Mouse (Mus musculus): ENCODE data around the gene Epor.

Gene Epor

GRCm38 (mm10) chr9:21936692-21937570 is 26.4 kb downstream of the Epor start, which contains the start of gene Plppr2:
TSS of gene Plppr2 (plus strand) at chr9:21937033.
- peak; percentile 91 for DNase-seq (ENCODE audit: low spot score)

GRCm38 (mm10) chr9:21935466-21936131 is 27.7 kb downstream of the Epor start:
- no peak for DNase-seq (ENCODE audit: low spot score)

DNA sequence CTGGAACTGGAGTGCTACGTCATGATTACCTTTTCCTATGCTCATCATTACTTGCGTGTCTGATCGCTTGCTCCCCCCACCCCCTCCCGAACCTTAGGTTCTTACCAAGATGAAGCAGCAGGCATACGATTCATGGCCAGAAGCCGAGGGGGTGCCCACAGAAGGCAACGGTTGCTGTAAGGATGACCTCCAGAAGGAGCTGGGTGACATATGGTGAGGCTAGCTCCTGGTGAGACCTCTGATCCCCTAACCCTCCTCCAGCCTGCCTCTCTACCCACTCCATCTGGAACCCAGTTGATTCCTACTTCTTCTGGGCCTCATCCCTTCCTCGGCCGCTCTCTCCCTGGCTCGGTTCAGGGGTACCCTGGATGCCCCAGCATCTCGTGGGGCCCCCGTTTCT is 29.3 kb downstream of the Epor start:
- DNase-seq (ENCODE audit: low spot score) = no peak

DNA sequence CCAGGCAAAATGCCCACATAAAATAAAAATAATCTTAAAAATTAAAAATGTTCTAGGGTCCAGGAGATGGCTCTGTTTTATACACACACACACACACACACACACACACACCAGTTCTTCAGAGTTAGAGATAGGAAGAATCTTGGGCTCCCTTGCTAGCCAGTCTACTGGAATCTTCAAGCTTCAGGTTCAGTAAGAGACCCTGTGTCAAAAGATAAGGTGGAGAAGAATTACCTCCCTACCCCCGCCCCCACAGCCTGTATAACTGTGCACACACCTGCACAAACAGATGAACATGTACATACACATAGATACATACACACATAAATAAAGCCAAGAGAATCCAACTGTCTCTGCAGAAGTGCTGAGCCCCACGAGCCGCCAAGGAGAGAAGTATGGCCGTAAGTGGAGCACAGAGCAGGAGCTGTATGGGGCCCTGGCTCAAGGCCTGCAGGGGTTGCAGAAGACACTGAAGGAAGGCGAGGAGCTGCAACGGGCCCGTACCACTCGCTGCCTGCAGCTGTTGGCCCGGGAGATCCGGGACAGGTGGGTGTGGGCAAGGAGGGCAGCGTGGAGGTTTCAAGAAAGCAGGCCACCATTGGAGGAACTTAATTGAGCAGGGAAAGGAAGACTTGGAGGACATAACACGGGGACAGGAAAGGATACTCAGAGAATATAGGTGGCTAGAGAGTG is 30.7 kb downstream of the Epor start:
- no peak for DNase-seq (ENCODE audit: low spot score)

DNA sequence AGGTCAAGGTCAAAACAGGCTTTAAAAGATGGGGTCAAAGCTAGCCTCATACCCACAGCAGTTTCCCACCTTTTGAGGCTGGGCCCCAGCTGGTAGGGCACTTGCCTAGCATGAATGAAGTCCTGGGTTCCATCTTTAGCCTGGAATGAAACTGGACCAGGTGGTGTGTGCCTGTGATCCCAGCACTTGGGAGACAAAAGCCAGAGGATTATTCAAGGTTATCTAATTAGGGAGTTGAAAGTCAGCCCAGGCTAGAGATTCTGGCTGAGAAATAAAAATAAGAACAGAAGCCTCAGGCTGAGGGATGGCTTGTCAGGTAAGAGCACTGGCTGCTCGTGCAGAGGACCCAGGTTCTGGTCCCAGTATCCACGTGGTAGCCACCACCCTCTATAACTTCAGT is 31.3 kb downstream of the Epor start:
- no peak for DNase-seq (ENCODE audit: low spot score)

DNA sequence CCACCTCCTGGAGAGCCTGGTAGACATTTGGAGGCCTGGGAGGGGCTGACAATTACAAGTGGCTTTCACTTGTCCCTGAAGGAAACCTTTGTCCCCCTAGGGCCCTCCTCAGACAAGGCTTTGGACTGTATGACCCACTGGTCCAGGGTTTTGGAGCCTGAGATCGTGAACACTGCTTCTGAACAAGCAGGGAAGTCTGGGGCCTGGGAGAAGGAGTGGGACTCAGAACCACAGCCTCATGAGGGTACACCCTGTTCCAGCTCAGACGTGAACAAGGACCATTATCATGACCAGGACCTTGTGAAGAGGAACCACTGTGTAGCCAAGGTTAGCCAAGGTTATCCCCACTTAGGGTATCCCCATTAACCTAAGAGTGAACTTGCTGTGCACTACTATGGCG is 34.1 kb downstream of the Epor start:
- no peak for DNase-seq (ENCODE audit: low spot score)

DNA sequence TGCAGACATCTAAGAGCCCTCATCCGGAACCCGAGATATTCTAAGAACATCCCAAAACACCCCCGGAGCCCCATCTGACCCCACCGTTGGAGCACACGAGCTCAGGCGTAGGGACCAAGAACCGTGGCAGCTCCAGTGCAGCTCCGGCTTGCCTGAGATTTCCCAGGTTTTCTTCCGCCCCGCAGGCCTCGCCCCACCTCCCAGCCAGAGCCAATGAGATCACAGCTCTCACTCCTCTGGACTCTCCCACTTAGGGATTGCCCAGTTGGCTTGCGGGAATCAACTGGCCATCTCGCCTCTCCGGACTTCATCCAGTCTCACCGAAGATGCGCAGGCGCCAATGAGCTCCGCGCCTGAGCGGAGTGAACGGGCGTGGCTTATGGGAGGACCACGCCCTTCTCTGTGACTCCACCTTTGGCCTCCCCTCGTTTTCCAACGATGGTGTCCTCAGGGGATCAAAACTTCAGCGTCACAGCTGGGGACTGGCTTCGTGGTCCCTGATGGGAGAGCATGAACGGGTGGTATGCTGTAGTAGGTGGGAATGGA is 36.0 kb downstream of the Epor start, which contains the start of the genes Ccdc159 and Tmem205:
Gene Ccdc159, plus strand, starts transcription at position 264 of the 546 bp plus-strand sequence.
Gene Tmem205, minus strand, starts transcription at position 349 of the 546 bp plus-strand sequence.
- peak; percentile 79 for DNase-seq (ENCODE audit: low spot score)

GRCm38 (mm10) chr9:21926784-21927183 is 36.5 kb downstream of the Epor start:
- DNase-seq (ENCODE audit: low spot score) = no peak

- DNase-seq (ENCODE audit: low spot score) = no peak
Observed at GRCm38 (mm10) chr9:21926155-21926554, 37.2 kb downstream of the Epor start.

GRCm38 (mm10) chr9:21925506-21925905 is 37.8 kb downstream of the Epor start:
- no peak for DNase-seq (ENCODE audit: low spot score)

DNA sequence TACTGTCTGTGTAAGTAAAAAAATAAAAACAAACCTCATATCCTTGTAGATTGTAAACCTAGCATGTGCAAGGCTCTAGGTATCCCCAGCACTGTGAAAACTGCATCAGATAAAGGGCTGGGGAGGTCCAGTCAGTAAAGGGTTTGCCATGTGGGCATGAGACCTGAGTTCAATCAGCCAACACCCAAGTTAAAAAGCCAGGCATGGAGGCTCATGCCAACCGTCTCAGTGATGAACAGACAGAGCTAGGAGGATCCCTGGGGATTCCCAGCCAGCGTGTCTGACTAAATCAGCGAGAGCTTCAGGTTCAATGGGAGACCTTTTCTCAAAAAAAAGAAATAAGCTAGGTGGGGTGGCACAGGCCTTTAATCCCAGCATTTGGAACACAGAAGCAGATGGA is 38.3 kb downstream of the Epor start:
- no peak for DNase-seq (ENCODE audit: low spot score)

GRCm38 (mm10) chr9:21924099-21924493 is 39.2 kb downstream of the Epor start:
- peak; percentile 81 for DNase-seq (ENCODE audit: low spot score)

GRCm38 (mm10) chr9:21923490-21924098 is 39.7 kb downstream of the Epor start:
- DNase-seq (ENCODE audit: low spot score) = no peak

DNA sequence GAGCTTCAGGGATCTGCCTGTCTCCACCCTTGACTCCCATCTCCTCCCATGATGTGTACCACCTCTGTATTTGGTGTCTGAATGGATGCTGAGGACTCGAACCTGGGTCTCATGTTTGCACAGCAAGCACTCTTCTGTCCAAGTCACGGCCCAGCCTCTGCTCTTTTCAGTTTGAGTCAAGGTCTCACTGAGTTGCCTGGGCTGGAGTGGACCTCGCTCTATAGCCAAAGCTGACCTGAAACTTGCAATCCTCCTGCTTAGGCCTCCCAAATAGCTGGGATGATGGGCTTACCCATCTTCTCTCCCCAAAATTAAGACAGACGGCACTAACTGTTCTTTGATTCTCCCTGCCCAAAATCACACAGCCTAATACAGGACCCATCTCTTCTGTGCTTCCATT is 40.3 kb downstream of the Epor start:
- no peak for DNase-seq (ENCODE audit: low spot score)

DNA sequence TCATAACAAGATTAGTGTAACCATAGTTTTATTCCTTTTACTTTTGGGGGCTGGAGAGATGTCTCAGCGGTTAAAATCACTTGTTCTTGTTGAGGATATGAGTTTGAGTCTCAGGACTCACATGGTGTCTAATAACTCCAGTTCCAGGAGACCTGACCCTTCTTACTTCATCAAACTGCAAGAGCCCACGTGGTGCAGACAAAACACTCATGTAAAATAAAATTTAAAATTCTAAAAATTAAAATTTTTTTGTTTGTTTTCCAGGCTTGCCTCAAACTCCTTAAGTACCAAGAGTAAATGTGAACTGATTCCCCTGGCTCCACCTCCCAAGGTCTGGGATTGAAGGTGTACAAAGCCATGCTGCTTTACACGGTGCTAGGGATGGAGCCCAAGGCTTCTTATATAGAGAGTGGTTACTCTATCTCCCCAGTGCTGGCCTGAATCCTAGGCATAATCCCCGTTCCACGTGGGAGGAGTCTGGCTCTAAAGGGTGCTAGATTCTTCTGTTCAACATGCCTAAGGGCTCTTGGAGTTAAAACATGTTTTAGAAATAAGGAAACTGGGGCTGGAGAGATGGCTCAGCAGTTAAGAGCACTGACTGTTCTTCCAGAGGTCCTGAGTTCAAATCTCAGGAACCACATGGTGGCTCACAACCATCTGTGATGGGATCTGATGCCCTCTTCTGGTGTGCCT is 44.5 kb downstream of the Epor start:
- DNase-seq (ENCODE audit: low spot score) = no peak

DNA sequence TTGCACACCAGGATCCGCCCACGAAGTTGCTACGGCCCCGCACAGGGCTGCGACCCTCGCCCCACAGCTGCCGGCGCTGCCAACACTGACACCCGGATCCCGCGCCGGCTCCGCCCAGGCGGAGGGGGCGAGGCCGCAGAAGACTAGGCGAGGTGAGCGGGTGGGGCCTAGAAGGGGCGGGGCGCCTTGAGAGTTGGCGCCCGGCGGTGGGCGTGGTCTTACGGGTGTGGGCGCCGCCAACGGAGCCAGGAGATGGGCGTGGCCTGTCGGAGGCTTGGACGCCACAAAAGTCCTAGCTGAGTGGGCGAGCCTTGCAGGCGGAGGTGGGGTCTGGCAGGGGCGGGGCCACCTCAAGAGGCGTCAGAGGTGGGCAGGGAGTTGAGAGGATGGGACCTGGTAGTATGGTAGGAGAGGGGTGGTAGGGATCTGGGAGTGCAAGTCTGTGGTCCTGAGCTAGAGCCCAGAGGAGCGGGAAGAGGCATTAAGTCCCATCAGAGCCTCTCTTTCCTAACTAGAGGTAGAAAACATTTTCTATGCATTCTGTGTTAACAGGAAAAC is 45.2 kb downstream of the Epor start, which contains the start of gene Rab3d:
Gene Rab3d, minus strand, starts transcription at position 158 of the 558 bp plus-strand sequence.
- peak; percentile 95 for DNase-seq (ENCODE audit: low spot score)

GRCm38 (mm10) chr9:21917493-21918034 is 45.7 kb downstream of the Epor start:
- DNase-seq (ENCODE audit: low spot score) = no peak

- DNase-seq (ENCODE audit: low spot score) = no peak
Observed at GRCm38 (mm10) chr9:21916851-21917492, 46.3 kb downstream of the Epor start.

GRCm38 (mm10) chr9:21909474-21910223 is 53.7 kb downstream of the Epor start:
- no peak for DNase-seq (ENCODE audit: low spot score)

All from ovary, postnatal 14 days (tissue).